Mouse (Mus musculus) limb, embryonic 15.5 days (tissue): Measurements from ENCODE around the gene Slc9a3. TPM values are rescaled to one million over a fixed set of nuclear protein-coding genes. Genes with fewer than 3 reads are reported as not detected.

ENCODE experiments used
- polyA plus RNA-seq: library from polyadenylated mRNA; unstranded; fragments of >200 nt; fragmentation: Nextera tagmentation; extraction: Ambion mirVana; gene quantifications from 2 replicates; pipeline ENCODE4 v1.2.1, GENCODE M21; 2015

Gene Slc9a3
- polyA plus RNA-seq, 1 experiment from 2014 or later: 0.04 TPM

Other genes with a start within 250 kb of the Slc9a3 start
- 28.6 and 30.0 TPM in 2 replicates for gene Trip13, start 183.7 kb upstream of the Slc9a3 start, polyA plus RNA-seq
- 50.8 and 50.9 TPM in 2 replicates for gene Brd9, start 183.6 kb upstream of the Slc9a3 start, polyA plus RNA-seq
- gene Zdhhc11, start 157.6 kb upstream of the Slc9a3 start, polyA plus RNA-seq: not detected in 2 replicates
- gene Tppp, start 112.0 kb upstream of the Slc9a3 start, polyA plus RNA-seq: 1.8 and 3.3 TPM in 2 replicates
- gene Cep72, start 59.2 kb upstream of the Slc9a3 start, polyA plus RNA-seq: 10.7 and 10.9 TPM in 2 replicates
- 79.0 and 82.2 TPM in 2 replicates for gene Exoc3, start 87.3 kb downstream of the Slc9a3 start, polyA plus RNA-seq
- gene Ahrr, start 170.9 kb downstream of the Slc9a3 start, polyA plus RNA-seq: 3.9 and 4.0 TPM in 2 replicates
- 157 and 158 TPM in 2 replicates for gene Pdcd6, start 196.1 kb downstream of the Slc9a3 start, polyA plus RNA-seq
- 217 and 241 TPM in 2 replicates for gene Sdha, start 228.8 kb downstream of the Slc9a3 start, polyA plus RNA-seq
- gene Ccdc127, start 228.9 kb downstream of the Slc9a3 start, polyA plus RNA-seq: 63.9 and 67.0 TPM in 2 replicates
- gene Lrrc14b, start 242.5 kb downstream of the Slc9a3 start, polyA plus RNA-seq: 0.10 TPM in 1 of 2 replicates, not detected in the other